9 mouse cellular contexts compared by ENCODE assay signal in genomic region chr1:95665951-95666484, GRCm38 (mm10). TPM values are rescaled to one million over a fixed set of nuclear protein-coding genes. Genes with fewer than 3 reads are reported as not detected.
DNase-seq lines count a peak whose midpoint lies in the region; ATAC-seq and TF ChIP-seq lines count a peak whose summit lies in the region.
"Had no signal": no experiment of that assay in that cellular context is flagged by ENCODE, and none has a peak within 500 bp of the region (broad histone marks: within the 10 kb centered on the region; RNA-seq: fewer than 3 reads in every experiment).

No protein-coding gene starts in this region.

- 2% methylated on average over 17 of the region's 17 CpGs for WGBS in embryonic facial prominence, embryonic 10.5 days
- 3% methylated on average over 17 of the region's 17 CpGs for WGBS in heart, embryonic 16.5 days
- WGBS in macrophage (ENCODE audit: missing documents): 0% methylated on average over 17 of the region's 17 CpGs
- 3% methylated on average over 17 of the region's 17 CpGs for WGBS in small intestine, adult 2 months

- no peak for TF ChIP-seq CTCF in small intestine, adult 2 months (IDR thresholded peaks at IDR 0.05; ENCODE audit: extremely low read depth, insufficient read length, insufficient replicate concordance, low read depth, low read length)

- H3K79me2 ChIP-seq in macrophage (ENCODE audit: inconsistent target): peaks cover 59% of the 10 kb centered on the region

- peak; percentile 7 for DNase-seq in gastrocnemius, postnatal 14 days
- no peak for DNase-seq in gastrocnemius, adult 8-10 months (ENCODE audit: low spot score in 2 of 2)
- peak; percentile 47 for DNase-seq in embryonic facial prominence, embryonic 10.5 days (ENCODE audit: low spot score)
- peak; percentile 37 for DNase-seq in kidney, postnatal 10 days
- no peak for DNase-seq in urinary bladder, postnatal 14 days (ENCODE audit: low spot score)

- peaks cover 31% of the 10 kb centered on the region for H3K27me3 ChIP-seq in embryonic facial prominence, embryonic 10.5 days (replicated peaks; ENCODE audit: low read depth, poor library complexity, severe bottlenecking)
- H3K27me3 ChIP-seq in heart, embryonic 16.5 days (ENCODE audit: control insufficient read depth, insufficient read depth, low read length): peaks cover 5% of the 10 kb centered on the region
- no peaks in the 10 kb centered on the region for H3K27me3 ChIP-seq in small intestine, adult 2 months (ENCODE audit: control insufficient read depth, insufficient read depth, low read length)

- H3K4me1 ChIP-seq in embryonic facial prominence, embryonic 10.5 days: peaks cover 23% of the 10 kb centered on the region
- H3K4me1 ChIP-seq in heart, embryonic 16.5 days (ENCODE audit: control insufficient read depth, insufficient read depth, low read length): peaks cover 2% of the 10 kb centered on the region; the same call in 1 of the 2 replicates
- H3K4me1 ChIP-seq in small intestine, adult 2 months (ENCODE audit: control insufficient read depth, insufficient read depth, insufficient read length, low read length): no peaks in the 10 kb centered on the region

- H3K9ac ChIP-seq in heart, embryonic 16.5 days (ENCODE audit: low read length): no peak overlapping the region; the same call in 1 of the 2 replicates

- ATAC-seq in heart, embryonic 16.5 days (replicated peaks; ENCODE audit: extremely low read depth, insufficient read depth, low FRiP score): peak; percentile 21
- ATAC-seq: Patski had no signal

- H3K4me3 ChIP-seq in embryonic facial prominence, embryonic 10.5 days: peak overlapping the region; percentile 66
- peak overlapping the region; percentile 62 for H3K4me3 ChIP-seq in heart, embryonic 16.5 days (ENCODE audit: low read length)
- peak overlapping the region; percentile 77 for H3K4me3 ChIP-seq in macrophage (ENCODE audit: inconsistent target)
- peak overlapping the region; percentile 63 for H3K4me3 ChIP-seq in small intestine, adult 2 months (ENCODE audit: low read depth, low read length)

- intact Hi-C loops in gastrocnemius, postnatal 14 days (cut with DNase I; ENCODE audit: low total_unique reads): no loop called here

- no peaks in the 10 kb centered on the region for H3K36me3 ChIP-seq in embryonic facial prominence, embryonic 10.5 days (replicated peaks)
- H3K36me3 ChIP-seq in heart, embryonic 16.5 days (ENCODE audit: control insufficient read depth, insufficient read depth): no peaks in the 10 kb centered on the region
- no peaks in the 10 kb centered on the region for H3K36me3 ChIP-seq in macrophage (ENCODE audit: inconsistent target)
- no peaks in the 10 kb centered on the region for H3K36me3 ChIP-seq in small intestine, adult 2 months (ENCODE audit: control insufficient read depth, insufficient read depth, low read length)

- H3K27ac ChIP-seq in embryonic facial prominence, embryonic 10.5 days (replicated peaks): peak overlapping the region; percentile 58
- H3K27ac ChIP-seq in heart, embryonic 16.5 days (ENCODE audit: low read length): peak overlapping the region; percentile 59
- H3K27ac ChIP-seq in macrophage: peak overlapping the region; percentile 83
- peak overlapping the region; percentile 79 for H3K27ac ChIP-seq in small intestine, adult 2 months (ENCODE audit: insufficient read depth, low read depth, low read length)

- H3K4me2 ChIP-seq in heart, embryonic 16.5 days (ENCODE audit: low read depth, low read length): peak overlapping the region; percentile 78

- TF ChIP-seq POLR2A in small intestine, adult 2 months (IDR thresholded peaks at IDR 0.05; ENCODE audit: low read depth, low read length): no peak

- no peaks in the 10 kb centered on the region for H3K9me3 ChIP-seq in embryonic facial prominence, embryonic 10.5 days
- H3K9me3 ChIP-seq in heart, embryonic 16.5 days (replicated peaks; ENCODE audit: control insufficient read depth, low read length): no peaks in the 10 kb centered on the region

RNA-seq across cellular contexts. Expression of gene St8sia4, which starts 1.4 kb away (rescaled TPM):
- 1 to 10 TPM; 4.2 to 4.7 TPM for total RNA-seq in gastrocnemius, postnatal 14 days (2021)
- total RNA-seq in gastrocnemius, adult 8-10 months (2022): 1 to 10 TPM; 1.2 to 2.3 (median 1.8) TPM
- polyA plus RNA-seq in embryonic facial prominence, embryonic 10.5 days (2016; fragmentation: Nextera tagmentation; extraction: Ambion mirVana): 6.4 and 7.2 TPM in 2 replicates
- polyA plus RNA-seq in heart, embryonic 16.5 days (2015; fragmentation: Nextera tagmentation; extraction: Ambion mirVana): 2.8 and 3.5 TPM in 2 replicates
- 100 to 1,000 TPM in 1 of 26 experiments, 10 to 100 TPM in 22, 1 to 10 TPM in 3; 6.5 to 118 (median 34.4) TPM for total RNA-seq in macrophage (2018; cell fraction: chromatin; rRNA removed)
- 10 to 100 TPM in 13 of 26 experiments, 1 to 10 TPM in 13; 2.4 to 22.5 (median 10.5) TPM for total RNA-seq in macrophage (2018; cell fraction: cytosol; rRNA removed)
- 10 to 100 TPM in 22 of 26 experiments, 1 to 10 TPM in 4; 8.2 to 72.5 (median 39.2) TPM for total RNA-seq in macrophage (2018; cell fraction: nucleus; rRNA removed)
- 10.6 to 14.2 TPM (median 11.6 TPM) in 3 replicates for polyA plus RNA-seq in macrophage (2018)
- 0.13 and 0.32 TPM in 2 replicates for polyA plus RNA-seq in small intestine, adult 2 months (2012; rRNA removed)
- polyA plus RNA-seq: Patski had no signal

Comparison
In these comparisons a context has a peak if more than half of its experiments do, and no peak if none do; other contexts are left out.
1. DNase-seq: peak in gastrocnemius, postnatal 14 days (single experiment), embryonic facial prominence, embryonic 10.5 days (single experiment) and kidney, postnatal 10 days (single experiment); none in gastrocnemius, adult 8-10 months (0 of 2) and urinary bladder, postnatal 14 days (single experiment).
2. Peak in every context shown above with its lines, with median percentiles within 50 percentile points of each other: H3K27ac ChIP-seq and H3K4me3 ChIP-seq.